Mouse (Mus musculus) left cerebral cortex, postnatal 36 days (tissue): ENCODE data around the gene Kcnq5. TPM values are rescaled to one million over a fixed set of nuclear protein-coding genes. Genes with fewer than 3 reads are reported as not detected.
"Not testable (repeated sequence)": the region's sequence is repeated elsewhere in the genome, so short reads cannot be mapped to it uniquely, and the experiment has no call there.

Experiments
- DNase-seq, 2 experiments: peaks; one replicate each; pipeline ENCODE4 v3.0.0; 2021 to 2022; ENCODE audit warnings: low spot score in 2 of 2, mixed read lengths in 1 of 2
- intact Hi-C: fragments of 180-260 bp; cut with DNase I; formaldehyde crosslinking; loops from one replicate; pipeline ENCODE4 v1.15.1; 2025
- total RNA-seq, 2 experiments: library from RNA; stranded (reverse); gene quantifications; 2 replicates each; pipeline ENCODE4 v1.2.3; 2021

The Kcnq5 gene
- total RNA-seq, 2 experiments from 2014 or later, result 81.0 to 83.6 TPM

GRCm38 (mm10) chr1:21688918-21689317 is 272.8 kb downstream of the Kcnq5 start:
- intact Hi-C loops, result loop anchor here (10.0 kb wide), 1 partner anchor 274 kb away; no protein-coding TSS in a partner anchor
- no peak for DNase-seq

GRCm38 (mm10) chr1:21684444-21684843 is 277.3 kb downstream of the Kcnq5 start:
- DNase-seq, result no peak

GRCm38 (mm10) chr1:21676805-21677204 is 284.9 kb downstream of the Kcnq5 start:
- DNase-seq, result no peak
- intact Hi-C loops, result loop anchor here (10.0 kb wide), 1 partner anchor 288 kb away; the partner anchor contains the start of gene Kcnq5

More at GRCm38 (mm10) chr1:21684444-21684843, 277.3 kb downstream of the Kcnq5 start:
- intact Hi-C loops, result loop anchor here (10.0 kb wide), 1 partner anchor 270 kb away; no protein-coding TSS in a partner anchor

GRCm38 (mm10) chr1:21660840-21661239 is 300.9 kb downstream of the Kcnq5 start:
- DNase-seq, result no peak
- intact Hi-C loops, result no loop called here

DNA sequence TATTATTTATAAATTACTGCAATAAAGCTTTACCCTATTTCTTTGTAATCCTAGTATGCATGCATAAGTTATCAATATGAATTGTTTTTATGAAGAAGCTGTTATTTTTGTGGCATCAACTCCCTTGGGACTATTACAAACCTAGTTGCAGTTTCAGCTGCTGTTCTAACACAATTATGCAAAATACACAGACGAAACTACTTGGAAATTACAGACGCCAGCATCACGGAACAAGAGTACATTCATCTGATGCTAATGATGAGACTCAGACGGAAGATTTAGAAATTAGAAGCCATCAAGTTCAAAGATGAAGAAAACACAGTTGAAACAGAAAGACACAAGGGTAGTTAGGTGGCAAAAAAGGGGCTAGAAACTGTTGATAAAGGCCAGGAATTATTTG is 310.9 kb downstream of the Kcnq5 start:
- intact Hi-C loops, result no loop called here
- no peak for DNase-seq

- intact Hi-C loops, result no loop called here
- no peak for DNase-seq
Observed at GRCm38 (mm10) chr1:21635406-21635805, 326.3 kb downstream of the Kcnq5 start.

- intact Hi-C loops, result no loop called here
- DNase-seq, result no peak
Observed at GRCm38 (mm10) chr1:21634013-21634412, 327.7 kb downstream of the Kcnq5 start.

DNA sequence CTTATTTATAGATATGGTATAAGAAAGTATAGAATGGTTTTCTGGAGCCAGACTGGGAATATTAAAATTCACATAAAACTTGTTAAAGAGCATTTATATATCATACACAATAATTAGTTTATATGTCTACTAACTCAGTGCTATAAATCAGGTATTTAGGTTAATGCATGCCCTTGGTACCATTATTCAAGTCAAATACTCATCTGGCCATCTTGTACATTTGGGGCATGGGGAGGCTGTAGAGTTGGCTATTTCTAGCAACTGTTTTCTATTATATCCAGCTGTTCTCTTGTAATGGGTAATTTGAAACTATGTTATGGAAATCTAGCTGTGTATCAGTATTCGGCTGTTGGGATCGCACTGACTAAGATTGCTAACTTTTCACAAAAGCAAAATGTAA is 339.3 kb downstream of the Kcnq5 start:
- intact Hi-C loops, result no loop called here
- DNase-seq, result no peak

DNA sequence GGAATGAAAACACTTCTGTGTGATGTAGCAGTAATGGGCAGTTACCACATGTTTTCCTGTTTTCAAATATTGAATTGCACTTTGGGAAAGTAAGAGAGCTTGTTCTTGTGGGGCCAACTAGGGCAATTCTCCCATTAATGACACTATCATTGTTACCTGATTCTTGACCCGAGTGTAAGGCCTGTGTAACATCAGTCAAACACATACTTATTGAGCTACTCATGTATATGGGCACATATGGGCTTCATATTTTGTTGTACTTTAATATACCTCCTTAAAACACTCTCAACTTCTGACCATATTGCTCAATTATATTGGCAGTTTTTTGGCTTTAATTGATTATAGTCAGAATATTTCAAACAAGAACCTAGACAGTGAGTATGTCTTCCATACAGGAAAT is 339.7 kb downstream of the Kcnq5 start:
- DNase-seq, result no peak
- intact Hi-C loops, result no loop called here

DNA sequence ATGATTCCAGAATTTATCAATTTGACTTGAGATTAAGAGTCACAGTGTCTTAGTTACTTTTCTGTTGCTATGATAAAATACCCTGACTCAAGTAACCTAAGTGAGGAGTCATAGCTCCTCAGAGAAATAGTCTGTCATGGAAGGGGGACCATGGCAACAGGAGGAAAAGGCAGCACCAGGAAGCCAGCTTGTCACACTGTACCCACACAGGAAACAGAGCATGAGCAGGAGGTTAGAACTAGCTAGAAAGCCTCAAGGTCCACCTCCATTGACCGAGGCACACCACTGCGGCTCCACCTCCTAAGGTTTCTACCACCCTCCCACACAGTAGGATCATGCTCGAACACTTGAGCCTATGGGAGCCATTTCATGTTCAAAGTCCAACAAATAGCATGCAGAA is 343.0 kb downstream of the Kcnq5 start:
- intact Hi-C loops, result no loop called here
- DNase-seq, result no peak

GRCm38 (mm10) chr1:21616666-21617065 is 345.1 kb downstream of the Kcnq5 start:
- intact Hi-C loops, result no loop called here
- no peak for DNase-seq

DNA sequence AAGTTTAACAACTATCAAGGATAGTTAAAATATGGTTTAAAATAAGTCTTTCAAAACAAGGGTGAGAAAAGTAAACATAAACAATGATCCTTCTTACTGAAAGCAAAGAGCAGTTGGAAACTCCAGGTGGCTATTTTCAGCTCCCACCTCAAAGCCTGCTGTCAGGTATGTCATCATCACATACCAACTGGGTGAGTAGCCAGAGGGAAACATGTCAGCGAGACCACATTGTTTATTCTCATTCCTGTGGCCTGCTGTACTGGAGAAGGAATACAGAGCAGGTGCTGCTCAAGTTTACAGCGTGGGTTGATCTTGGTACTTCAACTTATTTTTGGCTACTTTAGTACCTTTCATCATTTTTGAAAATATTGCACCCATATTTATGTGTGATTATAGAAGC is 347.8 kb downstream of the Kcnq5 start:
- intact Hi-C loops, result no loop called here
- DNase-seq, result no peak

GRCm38 (mm10) chr1:21604003-21604402 is 357.7 kb downstream of the Kcnq5 start:
- intact Hi-C loops, result no loop called here
- DNase-seq, result no peak

DNA sequence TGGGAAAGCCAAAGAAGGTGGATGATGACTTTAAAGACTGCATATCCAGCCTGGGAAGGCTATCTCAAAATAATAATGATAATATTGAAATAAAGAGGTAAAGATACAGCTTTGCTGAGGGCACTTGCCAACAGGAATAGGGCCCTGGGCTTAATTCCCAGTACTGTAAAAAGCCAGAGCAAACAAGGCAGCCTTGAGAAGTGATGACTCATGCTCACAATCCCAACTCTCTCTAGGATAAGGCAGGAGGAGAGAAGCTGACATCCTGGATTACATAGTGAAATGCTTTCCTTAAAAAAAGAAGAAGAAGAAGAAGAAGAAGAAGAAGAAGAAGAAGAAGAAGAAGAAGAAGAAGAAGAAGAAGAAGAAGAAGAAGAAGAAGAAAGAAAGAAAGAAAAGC is 359.2 kb downstream of the Kcnq5 start:
- DNase-seq, result no peak
- intact Hi-C loops, result no loop called here

- intact Hi-C loops, result no loop called here
- no peak for DNase-seq
Observed at GRCm38 (mm10) chr1:21600606-21601005, 361.1 kb downstream of the Kcnq5 start.

- DNase-seq, result no peak
- intact Hi-C loops, result loop anchor here (10.0 kb wide), 1 partner anchor 371 kb away; the partner anchor contains the start of gene Kcnq5
Observed at GRCm38 (mm10) chr1:21593872-21594271, 367.9 kb downstream of the Kcnq5 start.

DNA sequence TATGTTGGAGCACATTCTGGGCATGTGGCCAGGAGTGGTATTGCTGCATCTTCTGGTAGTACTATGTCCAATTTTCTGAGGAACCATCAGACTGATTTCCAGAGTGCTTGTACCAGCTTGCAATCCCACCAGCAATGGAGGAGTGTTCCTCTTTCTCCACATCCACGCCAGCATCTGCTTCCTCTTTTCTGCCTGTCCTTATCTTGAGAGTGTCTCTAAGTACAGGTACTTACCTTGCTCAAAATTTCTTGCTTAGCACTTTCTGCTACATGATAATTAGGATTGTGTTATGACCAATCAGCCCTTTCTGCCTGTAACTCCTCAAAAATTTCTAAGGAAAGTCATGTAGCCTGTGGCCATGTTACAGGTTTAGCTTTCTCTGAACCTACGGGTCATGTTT is 394.3 kb downstream of the Kcnq5 start:
- DNase-seq, intact Hi-C loops: not testable (repeated sequence)

DNA sequence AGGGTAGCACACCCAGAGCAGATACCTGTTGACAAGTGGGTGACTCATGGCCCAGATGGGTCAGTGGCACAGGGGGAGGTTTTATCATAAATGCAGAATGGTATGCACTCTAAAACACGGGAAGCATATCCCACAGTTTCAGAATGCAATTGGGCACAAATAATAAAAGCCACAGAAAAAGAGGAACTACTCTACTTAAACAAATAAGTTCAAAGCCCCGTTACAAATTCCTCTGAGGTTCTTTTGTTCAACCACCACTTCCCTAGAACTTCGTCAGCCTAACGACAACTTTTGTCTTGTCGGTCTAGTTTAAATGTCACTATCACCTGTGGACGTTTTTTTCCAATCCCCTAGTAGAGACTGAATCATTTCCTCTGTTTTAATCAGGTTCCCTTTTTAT is 407.1 kb downstream of the Kcnq5 start:
- intact Hi-C loops, result no loop called here
- DNase-seq, result no peak

DNA sequence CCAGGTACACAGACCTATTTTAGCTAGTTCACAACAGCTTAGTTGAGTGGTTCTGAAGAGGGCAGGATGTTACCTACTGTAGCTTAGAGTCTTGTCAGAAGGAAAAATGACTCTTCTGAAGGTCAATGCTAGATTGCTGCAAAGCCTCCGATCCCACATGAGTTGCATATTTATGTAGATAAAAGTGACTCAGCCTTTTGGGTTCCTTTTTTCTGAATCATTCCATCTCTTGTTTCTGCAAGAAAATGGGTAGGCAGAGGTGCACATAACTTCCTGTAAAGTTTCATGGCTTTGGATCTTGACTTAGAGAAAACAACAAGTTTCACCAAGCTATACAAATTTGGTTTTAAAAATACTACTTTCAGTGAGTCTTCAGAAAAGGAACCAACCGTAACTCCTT is 409.0 kb downstream of the Kcnq5 start:
- DNase-seq, result no peak
- intact Hi-C loops, result no loop called here

DNA sequence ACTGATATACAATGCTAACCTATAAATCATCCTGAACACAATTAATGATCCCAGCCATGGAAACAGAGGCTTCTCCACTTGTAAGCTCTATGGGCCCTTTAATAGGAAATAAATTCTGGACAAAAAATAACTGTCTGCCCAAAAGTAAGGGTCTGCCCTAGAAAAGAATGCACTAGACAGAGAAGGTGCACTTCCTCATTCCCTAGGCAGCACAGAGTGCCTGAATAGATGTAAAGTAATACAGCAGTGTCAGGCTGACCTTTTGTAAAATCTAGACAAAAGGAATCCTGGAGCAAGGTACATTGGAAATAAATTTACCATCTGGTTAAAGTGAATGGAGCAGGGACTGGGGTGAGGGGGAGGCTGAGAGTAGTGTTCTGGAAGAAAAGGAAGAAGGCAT is 417.8 kb downstream of the Kcnq5 start:
- intact Hi-C loops, result no loop called here
- no peak for DNase-seq

- peak in 1 of 2 experiments; percentile 49 for DNase-seq
- intact Hi-C loops, result no loop called here
Observed at GRCm38 (mm10) chr1:21539486-21539885, 422.3 kb downstream of the Kcnq5 start.

GRCm38 (mm10) chr1:21530823-21531222 is 430.9 kb downstream of the Kcnq5 start:
- intact Hi-C loops, result no loop called here
- no peak for DNase-seq
